Mouse (Mus musculus) cerebellum, adult 2 months (tissue): ENCODE results near the gene Sfxn1.

Experiments
- CTCF ChIP-seq: fragments of 200-500 bp; IDR thresholded peaks from 2 replicates; pipeline ENCODE4 v1.5.1; 2011; ENCODE audit warnings: low read depth, mild to moderate bottlenecking, control low read depth, low read length, moderate library complexity, borderline replicate concordance; ENCODE audit not compliant: insufficient read depth
- POLR2A ChIP-seq: fragments of 200-500 bp; IDR thresholded peaks from 2 replicates; pipeline ENCODE4 v1.6.1; 2011; ENCODE audit warnings: low read length, control low read depth, borderline replicate concordance; ENCODE audit not compliant: insufficient read depth

DNA sequence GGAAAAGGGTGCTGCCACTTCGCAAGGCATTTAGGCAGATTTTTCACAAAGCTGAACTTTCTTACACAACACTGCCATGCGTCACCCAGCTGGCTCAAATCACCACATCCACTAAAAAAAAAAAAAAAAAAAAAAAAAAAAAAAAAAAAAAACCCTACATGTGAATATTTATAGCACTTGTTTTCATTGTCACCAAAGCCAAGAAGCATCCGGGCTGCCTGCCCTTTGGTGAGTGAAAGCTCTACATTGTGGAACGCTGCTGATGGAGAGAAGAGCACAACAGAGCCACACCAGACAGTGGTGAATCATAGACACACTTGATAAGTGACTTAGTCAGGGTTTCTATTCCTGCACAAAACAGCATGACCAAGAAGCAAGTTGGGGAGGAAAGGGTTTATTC, 33.7 kb upstream of the Sfxn1 start:
- no peak for TF ChIP-seq CTCF
- TF ChIP-seq POLR2A = no peak
